Comparison of ENCODE assay signal across 8 mouse cellular contexts in the genomic region with DNA sequence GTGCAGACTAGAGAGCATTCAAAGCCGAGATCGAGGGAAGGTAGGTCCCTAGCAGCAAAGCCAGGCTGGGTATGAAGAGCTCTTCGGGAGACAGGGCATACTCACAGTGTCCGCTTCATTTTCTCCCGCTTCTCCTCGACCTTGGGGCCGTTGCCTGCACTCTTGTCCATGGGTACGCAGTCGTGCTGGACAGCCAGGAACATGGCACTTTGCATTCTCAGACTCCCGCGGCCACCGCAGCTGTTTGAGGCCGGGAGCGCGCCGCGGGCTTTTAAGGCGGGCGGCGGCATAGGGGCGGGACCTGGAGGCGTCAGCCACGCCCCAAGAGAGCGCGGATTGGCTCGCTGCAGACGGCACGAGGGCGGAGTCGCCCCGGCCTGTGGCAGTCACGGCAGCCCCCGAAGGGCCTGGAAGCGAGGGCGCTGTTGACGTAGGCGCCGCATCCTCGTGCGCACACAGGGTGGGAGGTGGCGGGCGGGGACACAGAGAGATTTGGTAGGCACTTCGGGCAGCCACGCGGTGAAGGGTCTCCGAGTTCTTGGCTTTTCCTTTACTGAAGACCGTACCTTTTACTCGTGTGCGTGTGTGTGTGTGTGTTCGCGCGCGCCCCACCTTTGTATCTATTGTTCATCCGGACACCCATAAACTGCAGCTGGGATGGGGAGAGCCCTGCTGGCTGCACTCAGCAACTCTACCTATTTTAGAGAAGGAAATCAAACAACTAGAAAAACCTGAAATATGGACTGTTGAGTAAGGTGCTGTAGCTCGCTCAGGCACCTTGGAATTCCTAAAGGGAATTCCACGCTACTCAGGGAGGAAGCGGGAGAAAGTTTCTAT. TPM values are rescaled to one million over a fixed set of nuclear protein-coding genes. Genes with fewer than 3 reads are reported as not detected.
DNase-seq lines count a peak whose midpoint lies in the region; ATAC-seq lines count a peak whose summit lies in the region.

A gene (minus strand): TSS at position 258 of the 837 bp plus-strand sequence.

- H3K27ac ChIP-seq in embryonic facial prominence, embryonic 14.5 days (replicated peaks; ENCODE audit: low read depth, low read length) = peak within 1 kb of the TSS; percentile 81
- no peak within 1 kb of the TSS; the same call in 1 of the 2 replicates for H3K27ac ChIP-seq in kidney, embryonic 14.5 days (ENCODE audit: low read depth, low read length)
- peak within 1 kb of the TSS; percentile 79 for H3K27ac ChIP-seq in limb, embryonic 15.5 days

- H3K36me3 ChIP-seq in embryonic facial prominence, embryonic 14.5 days (ENCODE audit: control insufficient read depth, insufficient read depth, low read length) = peaks cover 14% of the 10 kb centered on the region
- H3K36me3 ChIP-seq in kidney, embryonic 14.5 days (ENCODE audit: control insufficient read depth, insufficient read depth, low read length) = no peaks in the 10 kb centered on the region; the same call in 1 of the 2 replicates
- no peaks in the 10 kb centered on the region for H3K36me3 ChIP-seq in limb, embryonic 15.5 days

- H3K9ac ChIP-seq in embryonic facial prominence, embryonic 14.5 days (ENCODE audit: low read depth, low read length) = peak within 1 kb of the TSS; percentile 69
- peak within 1 kb of the TSS; percentile 51 for H3K9ac ChIP-seq in kidney, embryonic 14.5 days (ENCODE audit: low read depth, low read length)
- H3K9ac ChIP-seq in limb, embryonic 15.5 days = peak within 1 kb of the TSS; percentile 55

- H3K9me3 ChIP-seq in embryonic facial prominence, embryonic 14.5 days (ENCODE audit: control insufficient read depth, low read length) = no peaks in the 10 kb centered on the region
- H3K9me3 ChIP-seq in kidney, embryonic 14.5 days (ENCODE audit: control insufficient read depth, low read length) = no peaks in the 10 kb centered on the region
- H3K9me3 ChIP-seq in limb, embryonic 15.5 days = no peaks in the 10 kb centered on the region

- peak within 1 kb of the TSS; percentile 71 for H3K4me3 ChIP-seq in embryonic facial prominence, embryonic 14.5 days (ENCODE audit: low read depth, low read length)
- H3K4me3 ChIP-seq in kidney, embryonic 14.5 days (ENCODE audit: low read length) = peak within 1 kb of the TSS; percentile 66
- H3K4me3 ChIP-seq in limb, embryonic 15.5 days = peak within 1 kb of the TSS; percentile 62

- ATAC-seq in embryonic facial prominence, embryonic 14.5 days (ENCODE audit: low read depth) = peak; percentile 99
- peak; percentile 99 for ATAC-seq in kidney, embryonic 14.5 days (ENCODE audit: low FRiP score, low TSS enrichment)
- ATAC-seq in limb, embryonic 15.5 days (ENCODE audit: insufficient number of reproducible peaks, low FRiP score, low TSS enrichment, low read depth) = peak; percentile 96

- 0 out of 2 replicates have a peak, but pooled peaks cover 7% of the 10 kb centered on the region for H3K4me1 ChIP-seq in embryonic facial prominence, embryonic 14.5 days (ENCODE audit: control insufficient read depth, insufficient read depth, low read length)
- 0 out of 2 replicates have a peak, but pooled peaks cover 2% of the 10 kb centered on the region for H3K4me1 ChIP-seq in kidney, embryonic 14.5 days (ENCODE audit: control insufficient read depth, insufficient read depth, low read length)
- H3K4me1 ChIP-seq in limb, embryonic 15.5 days = 0 out of 2 replicates have a peak, but pooled peaks cover 5% of the 10 kb centered on the region

- peak within 1 kb of the TSS; percentile 72 for H3K4me2 ChIP-seq in embryonic facial prominence, embryonic 14.5 days (ENCODE audit: low read depth, low read length)
- peak within 1 kb of the TSS; percentile 69 for H3K4me2 ChIP-seq in kidney, embryonic 14.5 days (replicated peaks; ENCODE audit: low read depth, low read length)
- H3K4me2 ChIP-seq in limb, embryonic 15.5 days = peak within 1 kb of the TSS; percentile 81

- H3K27me3 ChIP-seq in embryonic facial prominence, embryonic 14.5 days (replicated peaks; ENCODE audit: control insufficient read depth, insufficient read depth, low read length) = no peaks in the 10 kb centered on the region
- H3K27me3 ChIP-seq in kidney, embryonic 14.5 days (ENCODE audit: control insufficient read depth, insufficient read depth, low read length) = no peaks in the 10 kb centered on the region
- H3K27me3 ChIP-seq in limb, embryonic 15.5 days = no peaks in the 10 kb centered on the region

- 0% methylated on average over 49 of the region's 57 CpGs for WGBS in embryonic facial prominence, embryonic 14.5 days
- WGBS in kidney, embryonic 14.5 days = under 1% methylated on average over 57 of the region's 57 CpGs
- under 1% methylated on average over 57 of the region's 57 CpGs for WGBS in limb, embryonic 15.5 days

- DNase-seq in 3134 (ENCODE audit: extremely low read depth, insufficient read length, low spot score) = peak; percentile 96
- peak; percentile 91 to 96 for DNase-seq in adrenal gland, postnatal 4 days (ENCODE audit: low spot score in 2 of 2)
- peak; percentile 98 for DNase-seq in embryonic facial prominence, embryonic 14.5 days (ENCODE audit: low spot score)
- DNase-seq in heart, adult 9 months (ENCODE audit: low spot score in 2 of 2) = peak; percentile 94 to 95
- DNase-seq in monocyte, adult 2 months (ENCODE audit: low read depth in 1 of 2, low spot score in 2 of 2) = peak; percentile 93 to 98
- peak; percentile 94 to 95 for DNase-seq in spleen, postnatal 36 days (ENCODE audit: low spot score in 2 of 2)

RNA-seq across cellular contexts. Expression of the gene that starts here (rescaled TPM):
- 100 to 1,000 TPM; 169 to 213 TPM for total RNA-seq in adrenal gland, postnatal 4 days (2021)
- 49.2 and 52.4 TPM in 2 replicates for polyA plus RNA-seq in embryonic facial prominence, embryonic 14.5 days (2014; fragmentation: Nextera tagmentation; extraction: Ambion mirVana)
- polyA plus RNA-seq in kidney, embryonic 14.5 days (2014; fragmentation: Nextera tagmentation; extraction: Ambion mirVana) = 26.3 and 31.5 TPM in 2 replicates
- 57.7 and 59.7 TPM in 2 replicates for polyA plus RNA-seq in limb, embryonic 15.5 days (2015; fragmentation: Nextera tagmentation; extraction: Ambion mirVana)
